Mouse (Mus musculus) heart, postnatal 0 days (tissue): Measurements from ENCODE around the gene Csrnp1. TPM values are rescaled to one million over a fixed set of nuclear protein-coding genes. Genes with fewer than 3 reads are reported as not detected.
A peak's percentile ranks its signal among the peaks of the same experiment; 100 is the strongest.
"Not testable (repeated sequence)": the region's sequence is repeated elsewhere in the genome, so short reads cannot be mapped to it uniquely, and the experiment has no call there.

Experiments used
- ATAC-seq: fragments of 200-750 bp; cut with Nextera tagmentation; 2 replicates; pipeline ENCODE4 v1.8.0; 2017; ENCODE audit warnings: low read depth, moderate number of reproducible peaks, moderate library complexity; ENCODE audit not compliant: insufficient read depth
- DNase-seq: peaks from one replicate; pipeline ENCODE4 v3.0.0-alpha.2; 2016; ENCODE audit warnings: low spot score
- H3K27ac ChIP-seq: fragments of 300-500 bp; sonication (generic); 2 replicates; pipeline ENCODE4 v1.5.1; 2014; ENCODE audit warnings: low read depth, mild to moderate bottlenecking
- H3K27me3 ChIP-seq: fragments of 300-500 bp; sonication (generic); 2 replicates; pipeline ENCODE4 v1.6.1; 2014; ENCODE audit warnings: low read length, mixed read lengths; ENCODE audit not compliant: control insufficient read depth, insufficient read depth
- H3K36me3 ChIP-seq: fragments of 300-500 bp; sonication (generic); replicated peaks from 2 replicates; pipeline ENCODE4 v1.6.1; 2014; ENCODE audit warnings: low read length, mixed read lengths; ENCODE audit not compliant: control insufficient read depth, insufficient read depth
- H3K4me1 ChIP-seq: fragments of 300-500 bp; sonication (generic); 2 replicates; pipeline ENCODE4 v1.6.1; 2014; ENCODE audit warnings: antibody characterized with exemption; ENCODE audit not compliant: control insufficient read depth, insufficient read depth
- H3K4me2 ChIP-seq: fragments of 300-500 bp; sonication (generic); 2 replicates; pipeline ENCODE4 v1.6.1; 2014; ENCODE audit warnings: low read depth, mild to moderate bottlenecking, low read length, moderate library complexity
- H3K4me3 ChIP-seq: fragments of 300-500 bp; sonication (generic); 2 replicates; pipeline ENCODE4 v1.5.1; 2014; ENCODE audit warnings: low read depth, low read length
- H3K9ac ChIP-seq: fragments of 300-500 bp; sonication (generic); replicated peaks from 2 replicates; pipeline ENCODE4 v1.6.1; 2014; ENCODE audit warnings: low read depth, low read length, mixed read lengths
- H3K9me3 ChIP-seq: fragments of 300-500 bp; sonication (generic); replicated peaks from 2 replicates; pipeline ENCODE4 v1.6.1; 2016; ENCODE audit warnings: low read length; ENCODE audit not compliant: control insufficient read depth
- CTCF ChIP-seq: IDR thresholded peaks from 2 replicates; pipeline ENCODE4 v1.5.1; 2016; ENCODE audit warnings: antibody characterized with exemption, control low read depth, low read depth
- EP300 ChIP-seq: IDR thresholded peaks from 2 replicates; pipeline ENCODE4 v1.6.1; 2016; ENCODE audit warnings: antibody characterized with exemption, low read depth
- WGBS: fragments of 180-500 bp; shearing (Covaris S2); extraction: QIAGEN DNeasy Blood & Tissue Kit; methylation state at CpG from one replicate; pipeline ENCODE4 v1.1.7; 2014; 5-methylcytosine and 5-hydroxymethylcytosine counted together
- polyA plus RNA-seq: library from polyadenylated mRNA; unstranded; fragments of >200 nt; fragmentation: Nextera tagmentation; extraction: Ambion mirVana; gene quantifications from 2 replicates; pipeline ENCODE4 v1.2.1, GENCODE M21; 2015
- total RNA-seq: library from RNA; depleted of rRNA; stranded (reverse); fragments of >200 nt; gene quantifications from 2 replicates; pipeline ENCODE4 v1.2.3, GENCODE M21; 2014; ENCODE audit warnings: low replicate concordance

Gene Csrnp1
- total and polyA plus RNA-seq, 2 experiments from 2014 or later: 4.0 to 23.8 TPM

DNA sequence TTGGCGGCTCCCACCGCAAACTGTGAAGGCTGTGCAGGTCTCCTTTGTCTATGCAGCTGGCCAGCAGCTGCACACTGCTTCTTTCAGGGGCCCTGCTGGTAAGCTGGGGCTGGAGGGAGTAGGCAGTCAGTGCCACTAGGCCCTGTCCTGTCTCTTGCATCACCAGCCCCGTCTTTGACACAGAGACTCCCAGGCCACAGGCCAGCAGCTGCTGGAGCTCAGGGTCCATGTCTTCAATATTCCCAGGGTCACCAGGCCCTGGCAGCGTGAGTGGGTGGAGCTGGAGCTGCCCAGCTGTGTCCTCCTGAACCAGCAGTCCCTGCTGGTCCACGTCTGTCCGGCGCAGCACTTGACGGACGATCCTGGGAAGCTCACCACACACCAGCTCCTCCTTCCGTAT is 32.5 kb upstream of the Csrnp1 start:
- H3K27me3 ChIP-seq: no peaks in the 10 kb centered on the region
- no peaks in the 10 kb centered on the region for H3K9me3 ChIP-seq
- H3K36me3 ChIP-seq: peaks cover 70% of the 10 kb centered on the region
- DNase-seq: no peak
- WGBS: 58% methylated on average over 10 of the region's 10 CpGs
- TF ChIP-seq EP300 (no peak), CTCF (no peak)
- no peak overlapping the region for H3K27ac ChIP-seq
- H3K4me2 ChIP-seq: no peak overlapping the region
- ATAC-seq: no peak
- H3K4me1 ChIP-seq: peaks cover 28% of the 10 kb centered on the region
- H3K4me3 ChIP-seq: no peak overlapping the region
- no peak overlapping the region for H3K9ac ChIP-seq

DNA sequence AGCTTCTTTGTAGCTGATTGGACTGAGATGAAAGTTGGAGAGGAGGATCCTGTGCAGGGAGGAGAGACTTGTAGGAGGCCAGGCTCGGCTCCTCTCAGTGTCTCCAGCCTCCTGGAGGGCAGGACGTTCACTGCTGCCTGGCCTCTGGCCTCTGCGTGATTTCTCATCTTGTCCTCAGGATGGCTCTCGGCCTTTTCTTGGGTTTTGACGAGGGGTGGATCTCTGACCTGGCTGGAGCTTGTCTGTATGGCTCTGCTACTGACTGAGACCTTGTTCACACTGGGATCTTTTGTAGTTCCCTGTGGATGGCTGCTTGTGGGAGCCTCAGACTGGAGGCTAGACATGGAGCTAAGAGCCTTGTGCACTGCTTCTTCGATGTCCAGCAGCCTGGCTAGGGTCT is 30.4 kb upstream of the Csrnp1 start:
- ATAC-seq (no peak), DNase-seq (no peak)
- Histone ChIP-seq H3K9ac (no peak overlapping the region), H3K9me3 (no peaks in the 10 kb centered on the region), H3K4me3 (no peak overlapping the region), H3K4me1 (peaks cover 27% of the 10 kb centered on the region), H3K27ac (0 out of 2 replicates have a peak overlapping the region, but pooled peaks have one; percentile 96), H3K27me3 (no peaks in the 10 kb centered on the region), H3K36me3 (peaks cover 70% of the 10 kb centered on the region), H3K4me2 (no peak overlapping the region)
- WGBS: 50% methylated on average over 6 of the region's 6 CpGs
- no peak for TF ChIP-seq CTCF
- no peak for TF ChIP-seq EP300

DNA sequence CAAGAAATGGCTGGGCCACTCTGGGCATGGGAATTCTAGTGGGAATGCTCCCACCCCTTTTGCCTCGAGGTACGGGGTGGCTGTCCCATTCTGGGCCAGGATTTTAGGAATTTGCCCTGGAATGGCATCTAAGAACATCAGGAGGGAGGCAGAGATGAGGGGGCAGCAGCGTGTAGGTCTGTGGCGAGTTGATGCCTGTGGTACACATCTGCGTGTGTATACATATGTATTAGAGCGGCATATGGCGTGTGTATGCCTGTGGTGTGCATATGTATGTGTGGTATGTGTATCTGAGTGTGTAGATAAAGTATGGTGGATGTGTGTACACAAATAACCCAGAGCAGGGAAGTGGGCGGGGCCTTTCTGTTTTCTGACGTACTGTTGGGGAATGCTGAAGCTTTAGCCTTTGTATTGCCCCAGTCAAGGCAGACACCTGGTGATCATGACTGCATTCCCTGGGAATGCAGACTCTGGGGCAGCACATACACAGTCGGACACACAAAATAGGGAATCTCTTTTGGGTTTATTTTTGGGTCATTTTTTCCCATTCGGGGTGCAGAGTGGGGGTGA is 28.9 kb upstream of the Csrnp1 start:
- no peak for TF ChIP-seq CTCF
- TF ChIP-seq EP300: no peak
- DNase-seq: no peak
- H3K36me3 ChIP-seq: peaks cover 55% of the 10 kb centered on the region
- H3K27me3 ChIP-seq: no peaks in the 10 kb centered on the region
- peaks cover 23% of the 10 kb centered on the region; the same call in 1 of the 2 replicates for H3K4me1 ChIP-seq
- peak overlapping the region; percentile 96 for H3K27ac ChIP-seq
- no peaks in the 10 kb centered on the region for H3K9me3 ChIP-seq
- WGBS: 54% methylated on average over 11 of the region's 11 CpGs
- no peak overlapping the region for H3K4me2 ChIP-seq
- H3K4me3 ChIP-seq: no peak overlapping the region
- no peak overlapping the region; the same call in 1 of the 2 replicates for H3K9ac ChIP-seq
- no peak for ATAC-seq

DNA sequence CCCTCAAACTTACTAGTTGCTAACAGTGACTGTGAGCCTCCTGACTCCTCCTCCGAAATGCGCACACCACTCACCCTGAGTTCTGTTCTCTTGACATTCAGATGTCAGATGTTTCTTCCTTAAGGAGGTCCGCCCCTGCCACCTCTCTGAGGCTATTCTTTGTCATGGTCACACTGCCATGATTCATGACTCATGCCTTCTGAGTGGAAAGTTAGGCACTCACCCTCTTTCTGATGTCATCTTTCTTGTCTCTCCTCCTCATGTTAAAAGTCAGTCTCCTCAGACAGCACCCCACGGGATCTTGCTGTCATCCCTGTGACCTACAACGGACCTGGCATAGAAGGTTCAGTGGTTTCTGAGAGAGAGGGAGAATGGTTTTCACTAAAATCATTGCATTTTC is 28.3 kb upstream of the Csrnp1 start:
- Histone ChIP-seq H3K9me3 (no peaks in the 10 kb centered on the region), H3K27ac (peak overlapping the region; percentile 96), H3K4me2 (no peak overlapping the region), H3K36me3 (peaks cover 50% of the 10 kb centered on the region), H3K9ac (no peak overlapping the region; the same call in 1 of the 2 replicates), H3K4me3 (no peak overlapping the region), H3K4me1 (peaks cover 23% of the 10 kb centered on the region; the same call in 1 of the 2 replicates), H3K27me3 (no peaks in the 10 kb centered on the region)
- ATAC-seq: no peak
- DNase-seq: no peak
- TF ChIP-seq CTCF (no peak), EP300 (no peak)
- WGBS: 71% methylated on average over 5 of the region's 5 CpGs

DNA sequence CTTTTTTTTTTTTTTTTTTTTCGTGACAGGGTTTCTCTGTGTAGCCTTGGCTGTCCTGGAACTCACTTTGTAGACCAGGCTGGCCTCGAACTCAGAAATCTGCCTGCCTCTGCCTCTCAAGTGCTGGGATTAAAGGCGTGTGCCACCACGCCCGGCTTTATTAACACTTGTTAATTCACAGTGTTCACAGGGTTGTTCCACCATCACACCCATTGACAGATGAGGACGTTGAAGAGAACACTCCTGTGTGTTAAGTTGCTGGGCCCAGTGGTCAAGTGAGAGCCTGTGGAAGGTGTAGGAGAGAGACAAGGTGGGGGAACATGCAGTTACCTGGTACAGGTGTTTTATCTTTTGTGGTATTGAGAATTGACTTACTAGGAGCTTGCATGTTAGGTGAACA is 27.7 kb upstream of the Csrnp1 start:
- peak overlapping the region; percentile 96 for H3K27ac ChIP-seq
- DNase-seq, H3K9ac ChIP-seq, H3K4me2 ChIP-seq, H3K4me3 ChIP-seq, H3K27me3 ChIP-seq, H3K9me3 ChIP-seq, ATAC-seq: not testable (repeated sequence)
- peaks cover 18% of the 10 kb centered on the region; the same call in 1 of the 2 replicates for H3K4me1 ChIP-seq
- WGBS: 75% methylated on average over 6 of the region's 6 CpGs
- H3K36me3 ChIP-seq: peaks cover 43% of the 10 kb centered on the region

DNA sequence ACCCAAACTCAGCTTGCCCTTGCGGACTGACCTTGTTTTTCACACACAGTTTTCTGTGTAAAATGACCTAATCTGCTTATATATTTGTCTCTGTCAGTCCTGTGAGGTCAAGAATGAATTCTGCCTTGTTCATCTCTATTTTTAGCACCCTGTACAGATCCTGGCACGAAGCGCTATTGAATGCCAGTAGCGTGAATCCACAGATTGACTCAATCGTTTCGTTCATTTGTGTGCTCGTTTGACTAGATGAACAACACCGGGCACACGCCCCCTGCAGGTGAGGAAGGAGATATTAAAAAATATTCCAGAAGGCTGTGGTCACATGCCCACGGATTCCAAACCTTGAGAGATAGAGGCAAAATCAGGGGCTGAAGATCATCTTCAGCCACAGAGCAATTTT is 27.1 kb upstream of the Csrnp1 start:
- DNase-seq (peak; percentile 95), ATAC-seq (peak; percentile 80)
- Histone ChIP-seq H3K4me1 (peaks cover 18% of the 10 kb centered on the region; the same call in 1 of the 2 replicates), H3K27me3 (no peaks in the 10 kb centered on the region), H3K9ac (0 out of 2 replicates have a peak overlapping the region, but pooled peaks have one; percentile 34), H3K9me3 (no peaks in the 10 kb centered on the region), H3K4me3 (peak overlapping the region; percentile 41), H3K27ac (peak overlapping the region; percentile 96), H3K36me3 (peaks cover 37% of the 10 kb centered on the region), H3K4me2 (peak overlapping the region; percentile 74)
- 2% methylated on average over 10 of the region's 10 CpGs for WGBS
- TF ChIP-seq EP300 (no peak; the same call in 1 of the 2 replicates), CTCF (peak; percentile 74)
